Mouse (Mus musculus) kidney, embryonic 14.5 days (tissue): Measurements from ENCODE around the gene Aqp6. TPM values are rescaled to one million over a fixed set of nuclear protein-coding genes. Genes with fewer than 3 reads are reported as not detected.

Source experiments
- ATAC-seq: fragments of 200-750 bp; cut with Nextera tagmentation; 2 replicates; pipeline ENCODE4 v1.8.0; 2017; ENCODE audit warnings: moderate number of reproducible peaks, mild to moderate bottlenecking, moderate TSS enrichment, moderate library complexity; ENCODE audit not compliant: low FRiP score, low TSS enrichment
- H3K27ac ChIP-seq: fragments of 300-500 bp; sonication (generic); 2 replicates; pipeline ENCODE4 v1.5.1; 2014; ENCODE audit warnings: low read depth, mild to moderate bottlenecking, low read length, moderate library complexity, mixed read lengths
- H3K27me3 ChIP-seq: fragments of 300-500 bp; sonication (generic); 2 replicates; pipeline ENCODE4 v1.6.1; 2014; ENCODE audit warnings: mild to moderate bottlenecking, low read length; ENCODE audit not compliant: control insufficient read depth, insufficient read depth
- H3K36me3 ChIP-seq: fragments of 300-500 bp; sonication (generic); 2 replicates; pipeline ENCODE4 v1.6.1; 2014; ENCODE audit warnings: low read length, mixed read lengths; ENCODE audit not compliant: control insufficient read depth, insufficient read depth
- H3K4me1 ChIP-seq: fragments of 300-500 bp; sonication (generic); 2 replicates; pipeline ENCODE4 v1.6.1; 2014; ENCODE audit warnings: low read length, mixed read lengths; ENCODE audit not compliant: control insufficient read depth, insufficient read depth
- H3K4me2 ChIP-seq: fragments of 300-500 bp; sonication (generic); replicated peaks from 2 replicates; pipeline ENCODE4 v1.6.1; 2014; ENCODE audit warnings: low read depth, mild to moderate bottlenecking, low read length
- H3K4me3 ChIP-seq: fragments of 300-500 bp; sonication (generic); 2 replicates; pipeline ENCODE4 v1.5.1; 2014; ENCODE audit warnings: mild to moderate bottlenecking, low read length
- H3K9ac ChIP-seq: fragments of 300-500 bp; sonication (generic); 2 replicates; pipeline ENCODE4 v1.6.1; 2014; ENCODE audit warnings: low read depth, mild to moderate bottlenecking, low read length, moderate library complexity
- H3K9me3 ChIP-seq: fragments of 300-500 bp; sonication (generic); 2 replicates; pipeline ENCODE4 v1.6.1; 2016; ENCODE audit warnings: low read length; ENCODE audit not compliant: control insufficient read depth
- WGBS: fragments of 180-500 bp; shearing (Covaris S2); extraction: QIAGEN DNeasy Blood & Tissue Kit; methylation state at CpG from one replicate; pipeline ENCODE4 v1.1.7; 2014; 5-methylcytosine and 5-hydroxymethylcytosine counted together
- polyA plus RNA-seq: library from polyadenylated mRNA; unstranded; fragments of >200 nt; fragmentation: Nextera tagmentation; extraction: Ambion mirVana; gene quantifications from 2 replicates; pipeline ENCODE4 v1.2.1, GENCODE M21; 2014

The Aqp6 gene
- polyA plus RNA-seq, 1 experiment from 2014 or later: not detected

DNA sequence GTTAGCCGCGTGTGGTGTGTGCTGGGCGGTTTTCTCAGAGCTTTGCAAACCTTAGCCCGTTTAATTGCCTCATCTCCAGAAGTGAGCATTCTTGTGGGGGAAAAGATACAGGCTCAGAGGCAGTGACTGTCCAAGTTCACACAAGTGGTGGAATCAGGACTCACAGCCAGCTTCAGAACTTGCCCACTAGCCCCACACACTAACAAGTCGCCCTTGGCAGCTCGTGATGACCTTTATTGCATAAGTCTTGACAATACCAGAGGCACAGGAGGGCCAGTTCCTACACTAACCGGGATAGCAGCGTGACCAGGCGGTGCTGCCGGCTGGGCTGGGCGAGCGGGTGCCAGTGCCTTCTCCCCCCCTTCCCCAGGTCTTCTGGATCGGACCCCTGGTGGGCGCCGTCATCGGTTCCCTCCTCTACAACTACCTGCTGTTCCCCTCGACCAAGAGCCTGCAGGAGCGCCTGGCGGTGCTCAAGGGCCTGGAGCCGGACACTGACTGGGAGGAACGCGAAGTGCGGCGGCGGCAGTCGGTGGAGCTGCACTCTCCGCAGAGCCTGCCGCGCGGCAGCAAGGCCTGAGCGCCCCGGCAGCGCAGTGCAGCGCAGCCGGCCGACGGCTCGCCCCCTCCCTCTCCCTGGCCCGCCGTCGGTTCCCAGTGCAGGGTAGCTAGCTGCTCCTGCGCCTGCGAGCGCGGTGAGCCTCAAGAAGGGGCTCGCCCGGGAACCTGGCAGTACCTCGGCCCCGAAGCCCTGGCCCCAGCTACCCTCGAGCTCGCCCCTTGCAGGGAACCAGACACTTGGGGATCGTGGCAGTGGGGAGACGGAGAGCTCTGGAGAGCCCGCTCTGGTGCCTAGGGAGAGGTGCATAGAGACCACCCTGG lies 17.5 kb upstream of the Aqp6 start:
- H3K4me2 ChIP-seq: peak overlapping the region; percentile 36
- peak; percentile 50 for ATAC-seq
- H3K4me3 ChIP-seq: peak overlapping the region; percentile 29
- H3K27me3 ChIP-seq: peaks cover 73% of the 10 kb centered on the region
- peaks cover 17% of the 10 kb centered on the region for H3K4me1 ChIP-seq
- H3K27ac ChIP-seq: no peak overlapping the region
- no peaks in the 10 kb centered on the region for H3K36me3 ChIP-seq
- H3K9me3 ChIP-seq: no peaks in the 10 kb centered on the region
- WGBS: 3% methylated on average over 52 of the region's 54 CpGs
- H3K9ac ChIP-seq: peak overlapping the region; percentile 31; the same call in 1 of the 2 replicates

DNA sequence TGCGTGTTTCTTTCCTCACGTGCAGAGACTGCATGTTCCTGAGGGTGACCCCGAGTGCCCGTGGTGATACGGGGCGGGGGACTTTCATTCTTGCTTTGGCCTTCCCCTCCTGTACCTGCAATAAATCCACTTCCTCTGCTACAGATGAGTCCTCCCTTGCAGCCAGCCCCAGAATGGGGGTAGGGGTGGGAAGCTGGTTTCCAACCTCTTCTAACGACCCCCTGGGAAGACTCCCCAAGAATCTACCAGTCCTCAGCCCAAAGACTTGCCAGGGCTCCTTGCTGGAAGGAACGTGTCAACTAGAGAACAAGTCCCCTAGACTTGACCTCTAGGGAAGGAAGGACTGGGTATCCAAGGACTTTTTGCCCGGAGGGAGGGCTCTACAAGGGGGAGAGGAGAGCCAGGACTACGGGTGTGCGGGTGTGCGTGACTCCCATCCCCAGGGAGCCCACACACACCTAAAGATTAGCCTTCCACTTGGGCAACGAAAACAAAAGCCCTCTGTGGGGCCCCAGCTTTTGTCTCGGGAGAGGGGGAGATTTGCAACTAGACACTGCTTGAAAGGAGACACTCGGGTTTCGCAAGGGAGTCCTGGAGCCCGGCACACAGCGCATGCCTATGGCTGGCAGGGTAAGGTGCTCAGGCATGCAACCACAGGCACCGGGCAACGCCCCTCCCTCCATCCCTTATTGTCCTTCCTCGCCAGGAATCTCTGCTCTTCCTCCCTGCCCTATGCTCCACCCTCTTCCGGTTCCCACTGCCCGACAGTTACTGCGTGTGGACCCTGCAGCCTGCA lies 16.6 kb upstream of the Aqp6 start:
- Histone ChIP-seq H3K9me3 (no peaks in the 10 kb centered on the region), H3K27ac (no peak overlapping the region), H3K4me1 (peaks cover 17% of the 10 kb centered on the region), H3K36me3 (no peaks in the 10 kb centered on the region), H3K27me3 (peaks cover 82% of the 10 kb centered on the region), H3K4me3 (peak overlapping the region; percentile 29), H3K9ac (no peak overlapping the region; the same call in 1 of the 2 replicates), H3K4me2 (peak overlapping the region; percentile 36)
- 1% methylated on average over 24 of the region's 24 CpGs for WGBS
- ATAC-seq: peak; percentile 75

DNA sequence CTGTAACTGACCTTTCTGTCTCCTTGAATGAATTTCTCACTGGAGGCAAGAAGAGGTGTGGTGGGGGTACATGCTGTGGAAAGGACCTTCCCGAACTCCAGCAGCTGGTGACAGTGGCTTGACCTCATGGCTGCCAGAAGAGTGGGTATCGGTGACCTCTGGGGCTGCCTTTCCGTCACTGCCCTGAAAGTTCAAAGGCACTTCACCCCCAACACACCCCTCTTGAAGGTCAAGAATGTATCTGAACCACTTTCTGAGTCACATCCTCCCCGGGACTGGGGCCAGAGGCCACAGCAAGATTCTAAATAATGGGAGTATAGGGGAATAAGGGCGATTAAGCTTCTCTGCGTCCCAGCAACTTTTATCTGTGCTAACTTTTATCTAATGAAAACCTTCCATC lies 15.5 kb upstream of the Aqp6 start:
- H3K27ac ChIP-seq: no peak overlapping the region
- H3K4me1 ChIP-seq: peaks cover 20% of the 10 kb centered on the region
- WGBS: 61% methylated on average over 6 of the region's 6 CpGs
- H3K4me3 ChIP-seq: no peak overlapping the region
- ATAC-seq: no peak
- H3K27me3 ChIP-seq: peaks cover 87% of the 10 kb centered on the region
- no peaks in the 10 kb centered on the region for H3K9me3 ChIP-seq
- H3K9ac ChIP-seq: no peak overlapping the region
- H3K36me3 ChIP-seq: no peaks in the 10 kb centered on the region
- no peak overlapping the region for H3K4me2 ChIP-seq

DNA sequence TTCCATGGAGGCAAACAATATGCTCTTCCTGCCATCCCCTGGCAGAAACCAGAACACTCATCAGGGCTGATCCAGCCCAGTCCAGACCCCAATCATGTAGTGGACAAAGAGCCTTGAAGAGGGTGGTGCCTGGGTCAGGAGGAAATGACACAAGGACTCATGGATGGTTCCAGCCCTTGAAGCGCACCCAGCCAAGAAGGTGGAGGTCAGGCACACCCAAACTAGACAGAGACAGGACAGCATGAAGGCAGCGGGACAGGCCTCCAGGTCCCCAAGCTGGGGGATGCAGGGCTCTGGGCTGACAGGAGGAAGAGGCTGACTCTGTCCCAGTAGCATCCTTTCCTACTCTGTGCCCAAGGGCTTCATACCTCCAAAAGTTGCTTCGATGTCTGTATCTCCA lies 14.7 kb upstream of the Aqp6 start:
- no peak for ATAC-seq
- Histone ChIP-seq H3K9me3 (no peaks in the 10 kb centered on the region), H3K27me3 (peaks cover 87% of the 10 kb centered on the region), H3K4me2 (no peak overlapping the region), H3K9ac (no peak overlapping the region), H3K27ac (no peak overlapping the region), H3K4me3 (no peak overlapping the region), H3K4me1 (peaks cover 22% of the 10 kb centered on the region), H3K36me3 (no peaks in the 10 kb centered on the region)
- WGBS: 86% methylated on average over 3 of the region's 3 CpGs

DNA sequence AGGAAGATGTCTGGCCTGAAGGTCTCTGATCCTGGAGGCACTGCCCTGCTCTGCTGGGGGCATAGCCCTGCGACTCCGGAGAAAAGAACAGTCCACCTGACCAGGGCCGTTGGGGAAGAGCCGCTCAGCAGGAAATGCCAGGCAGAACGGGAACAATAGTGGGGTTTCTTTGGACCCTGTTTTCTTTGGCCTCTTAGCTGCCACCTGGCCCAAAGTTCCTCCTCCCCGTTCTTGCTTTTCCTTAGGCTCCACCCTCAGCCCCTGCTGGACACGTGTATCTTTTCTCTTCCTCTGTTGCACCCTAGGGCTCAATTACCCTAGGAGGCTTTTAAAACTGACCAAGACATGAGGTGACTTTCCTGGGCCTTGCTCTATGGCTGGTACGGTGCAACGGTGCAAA lies 12.0 kb upstream of the Aqp6 start:
- Histone ChIP-seq H3K36me3 (no peaks in the 10 kb centered on the region), H3K4me3 (no peak overlapping the region), H3K9me3 (no peaks in the 10 kb centered on the region), H3K9ac (no peak overlapping the region), H3K27ac (no peak overlapping the region), H3K4me1 (peaks cover 14% of the 10 kb centered on the region), H3K27me3 (peaks cover 96% of the 10 kb centered on the region), H3K4me2 (no peak overlapping the region)
- no peak for ATAC-seq
- 2% methylated on average over 9 of the region's 9 CpGs for WGBS

DNA sequence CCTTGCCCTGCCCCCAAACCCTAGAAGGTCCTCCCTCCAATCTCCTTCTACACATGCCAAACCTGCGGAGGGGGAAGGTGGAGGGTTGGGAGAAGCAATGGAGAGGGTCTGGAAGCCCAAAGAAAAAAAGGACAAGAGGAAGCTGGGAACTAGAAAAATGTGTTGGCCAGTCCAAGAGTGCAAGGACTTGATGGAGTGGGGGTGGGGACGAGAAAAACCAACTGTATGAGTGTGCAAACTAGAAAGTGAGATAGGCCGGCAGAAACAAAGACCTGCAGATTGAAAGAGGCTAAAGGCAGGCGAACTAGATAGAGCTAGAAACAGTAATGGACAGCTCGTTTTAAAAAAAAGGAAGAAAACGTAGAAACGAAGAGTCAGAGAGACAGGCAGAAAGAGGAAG lies 11.5 kb upstream of the Aqp6 start:
- no peak overlapping the region for H3K9ac ChIP-seq
- no peak overlapping the region for H3K4me3 ChIP-seq
- peaks cover 96% of the 10 kb centered on the region for H3K27me3 ChIP-seq
- peaks cover 9% of the 10 kb centered on the region for H3K4me1 ChIP-seq
- H3K9me3 ChIP-seq: no peaks in the 10 kb centered on the region
- H3K27ac ChIP-seq: no peak overlapping the region
- H3K4me2 ChIP-seq: no peak overlapping the region
- no peaks in the 10 kb centered on the region for H3K36me3 ChIP-seq
- no peak for ATAC-seq
- WGBS: 20% methylated on average over 7 of the region's 7 CpGs

DNA sequence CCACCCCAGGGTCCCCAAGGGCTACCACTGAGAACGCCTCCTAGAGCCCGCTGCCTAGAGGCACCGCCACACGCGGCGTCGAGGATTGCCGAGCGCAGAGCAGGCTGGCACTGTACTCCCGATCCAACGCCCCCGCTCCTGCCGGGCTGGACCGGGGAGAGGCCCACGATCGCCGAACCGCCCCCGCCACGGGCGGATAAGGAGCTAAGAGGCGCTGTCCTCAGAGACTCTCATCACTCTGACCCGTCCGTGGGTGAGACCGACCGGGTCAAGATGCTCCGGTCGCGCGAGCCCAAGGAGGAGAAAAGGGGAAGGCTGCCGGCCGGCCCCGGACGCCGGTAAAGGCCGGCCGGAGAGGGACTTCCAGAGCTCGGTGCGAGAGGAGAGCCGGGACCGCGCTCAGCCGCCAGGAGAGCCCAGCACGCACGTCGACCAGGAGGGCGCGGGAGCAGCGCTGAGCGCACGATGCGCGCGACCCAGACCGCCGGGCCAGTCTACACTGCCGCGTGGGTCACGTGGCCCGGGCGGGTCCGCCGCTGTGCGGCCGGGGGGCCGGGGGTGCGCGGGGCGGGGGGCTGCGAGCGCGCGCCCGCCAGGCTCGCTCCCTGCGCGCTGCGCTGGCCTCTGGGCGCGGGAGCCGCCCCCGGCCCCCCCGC lies 10.6 kb upstream of the Aqp6 start, which contains the start of gene Aqp5:
Gene Aqp5, plus strand, starts transcription at position 354 of the 656 bp plus-strand sequence.
- peaks cover 96% of the 10 kb centered on the region for H3K27me3 ChIP-seq
- peak within 1 kb of the TSS; percentile 67 for H3K4me2 ChIP-seq
- peak within 1 kb of the TSS; percentile 20; the same call in 1 of the 2 replicates for H3K9ac ChIP-seq
- H3K36me3 ChIP-seq: no peaks in the 10 kb centered on the region
- no peak within 1 kb of the TSS for H3K27ac ChIP-seq
- peak within 1 kb of the TSS; percentile 40 for H3K4me3 ChIP-seq
- 0 out of 2 replicates have a peak, but pooled peaks cover 5% of the 10 kb centered on the region for H3K4me1 ChIP-seq
- ATAC-seq: peak; percentile 63; the same call in 1 of the 2 replicates
- H3K9me3 ChIP-seq: no peaks in the 10 kb centered on the region
- 2% methylated on average over 44 of the region's 83 CpGs for WGBS

DNA sequence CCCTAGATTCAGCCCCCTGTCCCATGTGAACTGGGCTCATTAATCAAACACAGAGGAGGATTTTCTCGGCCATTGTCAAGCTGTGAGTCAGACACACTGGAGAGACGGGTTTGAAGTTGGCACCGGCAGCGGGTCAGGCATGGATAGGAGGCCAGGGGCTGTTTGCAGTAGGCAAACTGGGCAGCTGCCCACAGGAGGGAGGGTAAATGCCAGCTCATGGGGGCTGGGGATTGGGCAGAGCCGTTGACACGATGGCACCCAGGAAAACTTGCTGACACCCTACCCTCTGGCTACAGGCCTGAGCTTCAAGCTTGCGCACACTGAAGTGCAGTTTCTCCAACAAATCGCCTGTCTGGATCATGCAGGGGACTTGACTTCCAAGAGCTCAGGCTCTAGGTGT lies 9.0 kb upstream of the Aqp6 start:
- Histone ChIP-seq H3K4me2 (no peak overlapping the region), H3K4me1 (0 out of 2 replicates have a peak, but pooled peaks cover 5% of the 10 kb centered on the region), H3K4me3 (no peak overlapping the region), H3K36me3 (no peaks in the 10 kb centered on the region), H3K27ac (no peak overlapping the region), H3K9ac (no peak overlapping the region), H3K27me3 (peaks cover 84% of the 10 kb centered on the region), H3K9me3 (no peaks in the 10 kb centered on the region)
- WGBS: 74% methylated on average over 8 of the region's 8 CpGs
- ATAC-seq: no peak
